Mouse (Mus musculus) thymus, postnatal 36 days (tissue): ENCODE results near the gene Myadml2.

Source experiments
- DNase-seq, 2 experiments: peaks; one replicate each; pipeline ENCODE4 v3.0.0; 2022; ENCODE audit warnings: mixed read lengths in 2 of 2

Myadml2 gene

DNA sequence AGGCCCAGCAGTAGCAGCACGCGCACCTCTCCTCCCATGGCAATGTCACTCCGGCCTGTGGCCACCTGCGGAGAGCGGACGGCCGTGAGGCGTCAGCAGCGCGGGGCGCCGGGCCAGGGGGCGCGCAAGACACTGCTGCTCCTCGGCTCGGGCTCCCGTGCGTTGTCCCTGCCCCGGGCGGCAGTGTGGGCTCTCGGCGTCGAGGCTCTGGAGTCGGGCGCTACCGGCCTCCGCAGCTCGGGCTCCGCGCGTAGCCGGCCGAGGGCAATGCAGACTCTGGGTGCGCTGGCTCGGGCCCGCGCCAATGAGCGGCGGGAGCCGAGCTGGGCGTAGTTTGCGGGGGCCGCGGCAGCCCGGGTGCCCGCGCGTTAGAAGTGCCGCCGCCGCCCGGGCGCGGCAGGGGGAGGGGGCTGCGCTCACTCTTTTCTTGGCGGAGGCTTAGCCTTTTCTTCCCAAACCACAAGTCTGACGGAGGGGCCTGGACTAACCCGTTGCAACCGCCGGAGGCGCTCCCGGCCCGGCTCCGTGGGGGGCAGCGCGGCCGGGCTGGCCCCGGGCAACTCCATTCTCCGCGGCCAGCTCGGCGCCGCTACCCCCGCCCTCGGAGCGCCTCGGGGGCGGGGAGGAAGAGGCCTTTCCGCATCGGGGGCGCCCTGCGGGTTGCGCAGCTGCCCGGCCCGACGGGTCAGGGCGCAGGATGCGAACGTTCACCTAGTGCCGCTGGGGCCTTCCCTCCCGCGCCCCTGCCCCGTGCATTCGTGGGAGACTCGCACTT lies 12.5 kb upstream of the Myadml2 start:
- peak; percentile 18 to 34 for DNase-seq

DNA sequence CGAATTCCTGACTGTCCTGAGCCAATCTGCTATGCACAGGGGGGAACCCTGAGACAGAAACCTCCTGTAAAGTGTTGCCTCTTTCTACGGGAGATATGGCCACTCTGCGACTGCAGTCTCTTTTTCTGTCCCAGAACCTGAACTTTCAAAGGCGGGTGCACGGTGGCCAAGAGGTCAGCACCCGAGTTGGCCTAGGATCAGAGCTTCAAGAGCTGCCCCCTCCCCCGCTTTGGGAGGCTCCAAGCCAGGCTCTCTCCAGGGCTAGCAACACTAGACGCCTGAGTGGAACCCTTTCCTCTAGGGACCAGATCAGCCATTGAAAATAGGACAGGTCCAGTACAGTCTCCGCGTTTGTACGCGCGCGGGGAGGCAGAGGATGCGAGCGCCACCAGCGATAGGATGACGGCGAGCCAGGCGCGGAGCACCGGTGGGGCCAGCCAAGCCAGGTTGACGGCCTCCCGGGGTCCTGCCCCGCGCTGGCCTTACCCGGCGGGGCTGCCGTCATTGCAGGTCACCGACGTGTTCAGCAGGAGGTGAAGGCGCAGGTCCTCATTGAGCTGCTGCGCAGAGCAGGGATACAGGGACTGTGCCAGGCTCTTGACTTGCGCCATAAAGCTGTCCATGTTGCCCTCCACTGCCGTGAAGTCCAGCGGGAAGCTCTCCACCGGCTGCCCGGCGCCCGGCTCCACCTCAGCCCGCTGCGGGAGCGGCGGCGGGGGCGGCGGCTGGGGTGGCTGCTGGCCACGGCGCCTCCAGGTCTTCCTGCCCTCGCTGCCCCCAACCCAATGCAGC lies 11.7 kb upstream of the Myadml2 start:
- DNase-seq: peak in 1 of 2 experiments; percentile 4

DNA sequence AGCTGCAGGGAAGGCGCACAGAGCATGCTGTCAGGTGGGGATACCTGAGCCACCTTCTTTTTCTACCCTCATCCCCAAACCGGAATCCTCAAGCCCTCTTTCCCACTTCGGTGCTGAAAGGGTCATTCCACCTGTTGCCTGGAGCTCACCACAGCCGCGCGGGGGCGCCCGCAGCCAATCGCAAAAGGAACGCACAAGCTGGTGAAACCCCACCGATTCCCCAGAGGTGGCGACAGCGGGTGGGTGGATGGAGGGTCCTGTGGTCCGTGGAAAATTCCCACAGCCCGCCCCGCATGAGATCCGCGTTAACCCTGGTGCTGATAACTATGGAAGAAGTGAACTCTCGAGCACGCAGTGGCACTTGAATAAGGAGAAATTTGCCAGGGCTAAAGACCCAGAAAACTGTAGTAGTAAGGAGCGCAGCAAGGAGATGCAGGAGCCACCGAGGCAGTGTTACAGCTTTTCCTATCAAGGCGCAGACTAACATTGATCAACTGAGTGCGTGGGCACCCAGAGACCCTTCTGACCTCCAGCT lies 11.0 kb upstream of the Myadml2 start:
- peak; percentile 84 to 86 for DNase-seq

DNA sequence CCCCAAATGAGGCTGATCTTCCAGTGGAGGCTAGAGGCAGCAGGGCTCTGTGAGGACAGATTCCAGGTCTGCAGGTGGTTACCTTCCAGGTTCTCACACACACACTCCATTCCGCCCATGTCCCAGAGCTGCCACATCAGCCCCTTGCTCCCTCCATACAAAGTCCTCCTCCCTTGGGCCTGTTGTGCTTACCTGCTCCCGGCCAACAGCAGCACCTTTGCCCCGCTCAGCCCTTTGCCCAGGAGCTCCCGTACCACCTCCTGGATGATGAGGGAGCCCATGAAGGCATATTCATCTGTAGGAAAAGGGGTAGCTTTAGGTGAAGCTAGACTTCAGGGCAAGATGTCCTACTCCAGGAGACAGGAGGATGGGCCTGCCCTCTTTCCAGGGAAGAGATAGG lies 9.3 kb upstream of the Myadml2 start:
- no peak for DNase-seq

DNA sequence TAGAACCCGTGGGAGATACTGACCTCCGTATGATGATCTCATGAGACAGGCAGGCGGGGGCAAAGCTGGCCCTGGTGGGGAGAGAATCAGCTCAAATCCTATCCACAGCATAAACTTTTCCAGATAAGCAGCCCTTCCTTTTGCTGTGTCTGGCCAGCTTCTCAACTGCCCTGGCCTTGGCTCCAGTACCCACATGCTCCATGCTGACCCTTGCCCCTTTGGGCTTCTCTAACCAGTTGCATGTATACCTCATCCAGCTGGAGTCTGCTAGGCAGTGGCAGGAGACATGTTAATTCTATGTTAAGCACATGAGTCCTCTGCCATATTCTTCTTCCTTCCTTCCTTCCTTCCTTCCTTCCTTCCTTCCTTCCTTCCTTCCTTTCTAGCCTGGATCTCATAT lies 6.8 kb upstream of the Myadml2 start:
- no peak for DNase-seq

DNA sequence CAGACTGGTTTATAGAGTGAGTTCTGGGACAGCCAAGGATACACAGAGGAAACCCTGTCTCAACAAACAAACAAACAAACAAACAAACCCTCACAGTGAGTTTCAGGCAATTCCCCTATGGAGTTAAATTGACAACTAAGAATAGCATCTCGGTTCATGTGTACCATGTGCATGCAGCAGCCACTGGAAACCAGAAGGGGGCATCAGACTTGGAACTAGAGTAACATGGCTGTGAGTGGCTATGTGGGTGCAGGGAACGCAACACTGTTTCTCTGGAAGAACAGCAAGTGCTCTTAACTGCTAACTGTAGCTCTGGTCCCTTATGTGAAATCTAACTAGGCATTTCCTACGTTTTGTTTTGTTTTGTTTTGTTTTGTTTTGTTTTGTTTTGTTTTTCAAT lies 3.9 kb upstream of the Myadml2 start:
- DNase-seq: no peak

DNA sequence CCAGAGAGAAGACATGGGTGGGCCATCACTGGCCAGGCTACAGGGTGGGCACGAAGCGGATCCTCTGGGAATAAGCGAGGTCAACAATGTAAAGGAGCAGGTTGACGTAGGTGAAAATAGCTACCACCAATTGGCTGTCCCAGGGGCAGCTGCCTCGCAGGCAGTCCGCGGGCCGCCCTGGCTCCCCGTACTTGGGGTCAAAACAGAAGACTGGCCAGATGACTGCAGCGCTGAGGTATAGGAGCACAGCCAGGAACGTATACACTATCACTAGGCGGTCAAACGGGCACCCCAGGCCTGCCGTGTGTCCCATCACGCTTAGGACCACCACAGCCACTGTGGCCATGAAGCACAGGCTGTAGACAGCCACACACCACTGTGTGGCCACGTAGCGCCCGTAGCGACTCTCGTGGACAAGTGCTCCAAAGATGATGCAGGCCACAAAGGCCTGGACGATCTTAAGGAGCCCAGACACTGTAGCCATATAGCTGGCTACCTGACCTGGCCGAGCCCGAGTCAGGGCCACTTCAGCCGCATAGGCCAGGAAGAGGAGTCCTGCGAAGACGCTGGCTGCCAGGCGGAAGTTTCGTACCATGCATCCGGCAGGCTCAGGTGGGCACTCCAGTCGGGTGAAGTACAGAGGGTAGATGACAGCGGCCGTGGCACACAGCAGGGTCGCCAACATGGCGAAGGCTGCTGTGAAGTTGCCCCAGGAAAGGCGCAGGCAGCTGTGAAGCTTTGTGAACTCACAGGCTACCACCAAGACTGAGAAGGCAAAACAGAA lies 719 bp downstream of the Myadml2 start:
- DNase-seq: no peak

DNA sequence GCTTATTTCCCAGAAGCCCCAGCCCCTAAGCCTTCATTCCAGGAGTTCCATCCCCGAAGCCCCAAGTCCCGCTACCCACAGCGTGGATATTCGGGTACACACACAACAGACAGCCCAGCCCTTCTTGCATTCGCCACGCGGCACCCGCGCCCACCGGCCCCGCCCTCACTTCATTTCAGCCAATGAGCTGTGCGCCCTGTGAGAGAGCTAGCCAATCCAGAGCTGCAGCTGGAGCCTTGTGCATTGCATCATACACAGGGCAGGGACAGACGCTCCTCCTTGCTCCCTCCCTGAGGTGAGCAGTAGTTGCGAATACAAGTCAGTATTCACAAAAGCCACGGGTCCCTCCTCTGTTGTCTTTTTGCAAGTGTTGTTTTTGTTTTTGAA lies 4.4 kb downstream of the Myadml2 start, which contains the start of gene Pycr1:
Gene Pycr1, minus strand, starts transcription at position 169 of the 387 bp plus-strand sequence.
- peak; percentile 94 for DNase-seq

DNA sequence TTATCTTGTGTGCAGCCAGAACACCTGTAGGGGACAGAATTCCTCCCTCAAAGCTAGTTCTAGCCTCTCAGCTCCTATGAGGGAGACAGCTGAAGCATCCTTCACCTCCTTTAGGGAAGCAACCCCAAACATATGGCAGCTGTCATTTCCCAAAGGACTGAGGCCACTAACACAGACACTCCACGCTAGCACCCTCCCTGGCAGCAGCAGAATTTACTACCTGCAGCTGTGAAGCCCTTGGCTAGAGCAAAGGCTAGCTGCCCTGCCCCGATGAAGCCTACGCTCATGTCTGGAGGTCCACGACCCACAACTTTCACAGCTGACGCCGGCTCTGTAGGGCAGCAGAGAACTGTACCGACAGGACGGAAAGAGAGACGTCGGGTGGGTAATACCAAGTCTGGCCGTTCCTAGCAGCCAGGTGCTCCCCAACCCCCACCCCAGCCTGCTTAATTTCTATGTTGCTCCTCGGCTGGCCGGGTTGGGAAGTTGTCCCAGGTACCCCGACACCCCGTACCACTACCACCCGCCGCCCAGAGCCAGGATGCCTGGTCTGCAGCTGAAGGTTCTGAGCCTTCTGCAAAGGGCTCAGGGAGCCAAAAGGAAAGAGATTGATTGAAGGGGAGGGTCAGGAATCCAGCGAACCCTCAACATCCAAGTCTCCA lies 4.9 kb downstream of the Myadml2 start:
- DNase-seq: peak in 1 of 2 experiments; percentile 47

DNA sequence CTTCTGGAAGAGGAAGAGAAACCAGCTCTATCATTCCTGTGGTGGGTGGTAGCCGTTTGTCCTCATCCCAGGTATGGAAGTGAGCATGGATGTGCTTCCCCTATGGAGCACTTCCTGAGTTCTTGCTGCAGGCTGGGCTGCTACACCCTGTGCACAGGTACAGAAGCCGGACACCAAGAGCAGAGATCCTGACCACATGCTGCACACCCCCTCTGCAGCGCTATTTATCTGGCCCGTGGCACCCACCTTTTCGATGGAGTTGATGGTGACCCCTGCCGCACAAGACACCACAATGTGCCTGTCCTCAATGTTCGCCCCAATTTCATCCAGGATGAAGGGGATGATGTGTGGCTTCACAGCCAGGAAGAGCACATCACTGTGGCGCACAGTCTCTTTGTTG lies 6.1 kb downstream of the Myadml2 start:
- DNase-seq: no peak

DNA sequence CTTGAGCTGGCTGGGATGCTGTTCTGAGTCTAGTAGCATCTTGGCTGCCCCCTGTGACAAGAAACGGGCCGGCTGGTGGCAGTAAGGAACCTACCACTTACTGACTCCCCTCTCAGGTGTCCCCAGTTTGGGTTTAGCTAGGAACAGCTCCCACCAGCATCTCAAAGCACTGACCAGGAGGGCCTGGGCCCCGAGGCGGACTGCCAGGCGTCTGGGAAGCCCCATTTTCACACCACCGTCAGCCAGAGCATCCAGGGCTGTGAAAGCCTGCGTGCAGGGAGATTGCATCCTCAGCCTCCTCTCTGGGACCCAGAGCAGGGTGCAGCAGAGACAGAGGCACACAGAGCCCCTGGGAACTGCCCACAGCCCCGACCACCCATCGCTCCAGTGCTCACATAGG lies 6.7 kb downstream of the Myadml2 start:
- DNase-seq: no peak

DNA sequence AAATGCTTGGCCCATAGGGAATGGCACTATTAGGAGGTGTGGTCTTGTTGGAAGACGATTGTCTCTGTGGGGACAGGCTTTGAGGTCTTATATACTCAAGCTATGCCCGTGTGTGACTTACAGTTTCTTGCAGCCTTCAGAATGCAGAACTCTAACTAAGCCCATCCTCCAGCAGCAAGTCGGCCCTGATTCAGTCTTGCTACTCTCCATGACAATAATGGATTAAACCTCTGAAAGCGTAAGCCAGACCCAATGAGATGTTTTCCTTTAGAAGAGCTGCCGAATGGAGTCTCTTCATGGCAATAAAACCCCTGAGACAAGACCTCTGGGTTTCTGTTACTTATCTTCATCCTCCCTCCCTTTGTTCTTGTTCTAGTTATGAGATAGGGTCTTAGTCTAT lies 13.1 kb downstream of the Myadml2 start:
- no peak for DNase-seq

DNA sequence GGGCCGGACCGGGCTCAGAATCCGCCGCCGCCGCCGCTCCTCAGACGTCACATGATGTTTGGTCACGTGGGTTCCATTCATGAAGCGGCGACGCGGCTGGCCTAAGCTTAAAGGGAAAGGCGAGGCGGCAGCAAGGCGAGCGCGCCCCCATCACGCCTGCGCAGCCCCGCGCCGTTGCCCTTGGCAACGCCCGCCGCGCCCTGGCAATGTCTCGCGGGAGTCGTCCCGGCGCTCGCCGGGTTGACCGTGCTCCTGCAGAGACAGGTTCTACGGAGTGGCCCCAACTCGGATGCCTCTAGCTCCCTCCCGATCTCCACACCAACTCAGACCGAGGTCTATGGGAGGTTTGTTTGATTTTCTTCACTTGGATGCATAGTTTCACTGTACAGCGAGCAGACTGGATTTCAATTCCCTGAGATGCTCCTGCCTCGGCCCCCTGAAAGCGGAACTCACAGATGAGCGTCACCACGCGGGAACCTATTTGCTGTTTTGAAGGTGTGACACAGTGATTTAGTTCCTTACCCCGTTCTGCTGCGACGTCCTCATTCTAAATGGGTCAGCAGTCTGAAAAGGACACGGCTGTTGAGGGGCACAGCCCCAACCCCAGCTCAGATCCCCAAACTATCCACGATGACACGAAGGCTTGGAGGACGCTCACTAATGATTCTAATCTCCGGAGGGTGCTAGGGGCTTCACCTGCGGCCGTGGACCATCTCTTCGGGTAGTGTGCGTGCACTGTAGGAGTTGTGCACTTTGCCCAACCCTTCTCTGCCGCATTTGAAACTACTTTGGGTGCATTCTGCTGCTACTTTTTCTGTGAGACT lies 14.2 kb downstream of the Myadml2 start, which contains the start of gene Mafg:
Gene Mafg, minus strand, starts transcription at position 81 of the 824 bp plus-strand sequence.
- peak; percentile 82 to 90 for DNase-seq

DNA sequence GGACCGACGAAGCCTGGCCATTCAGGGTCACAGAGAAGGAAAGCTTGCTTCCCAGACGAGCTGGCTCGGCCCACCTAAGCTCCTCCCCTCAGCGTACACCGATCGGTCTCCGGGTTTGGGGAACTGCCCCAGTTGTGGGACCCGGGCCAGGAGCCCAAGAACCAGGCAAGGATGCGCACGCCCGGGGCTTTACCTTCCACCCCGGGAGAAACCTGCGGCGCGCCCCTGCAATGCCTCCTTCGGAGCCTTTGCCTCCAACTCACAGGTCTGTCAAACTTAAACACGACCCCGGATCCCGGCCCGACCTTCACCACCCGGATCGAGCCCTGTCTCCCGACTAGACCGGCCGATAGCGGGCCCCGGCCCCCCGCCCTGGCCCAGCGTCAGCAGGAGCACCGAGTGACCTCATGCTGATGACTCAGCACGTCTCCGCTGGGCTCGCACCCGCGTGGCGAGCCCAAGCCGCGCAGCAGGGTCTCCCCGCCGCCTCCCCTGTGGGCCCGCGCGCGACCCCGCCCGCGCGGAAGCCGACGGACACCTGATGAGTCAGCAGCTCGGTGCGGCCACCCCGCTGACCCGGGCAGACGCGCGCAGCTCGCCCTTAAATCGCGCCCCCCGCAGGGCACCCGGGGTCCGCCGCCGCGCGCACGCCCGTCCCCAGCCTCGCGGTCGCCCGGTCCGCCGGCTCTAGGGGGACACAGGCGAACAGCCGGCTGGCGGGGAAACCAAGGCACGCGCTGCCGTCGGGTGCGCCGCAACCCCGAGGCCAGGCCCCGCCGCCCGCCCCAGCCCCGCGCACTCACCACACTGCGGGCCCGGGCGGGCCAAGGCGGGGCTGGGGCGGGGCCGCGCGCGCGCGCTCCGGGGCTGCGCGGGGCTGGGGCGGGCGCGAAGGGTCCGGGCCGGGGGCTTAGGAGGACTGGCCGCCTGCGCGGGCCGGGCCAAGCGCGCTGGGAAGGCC lies 15.1 kb downstream of the Myadml2 start:
- peak; percentile 40 to 65 for DNase-seq

DNA sequence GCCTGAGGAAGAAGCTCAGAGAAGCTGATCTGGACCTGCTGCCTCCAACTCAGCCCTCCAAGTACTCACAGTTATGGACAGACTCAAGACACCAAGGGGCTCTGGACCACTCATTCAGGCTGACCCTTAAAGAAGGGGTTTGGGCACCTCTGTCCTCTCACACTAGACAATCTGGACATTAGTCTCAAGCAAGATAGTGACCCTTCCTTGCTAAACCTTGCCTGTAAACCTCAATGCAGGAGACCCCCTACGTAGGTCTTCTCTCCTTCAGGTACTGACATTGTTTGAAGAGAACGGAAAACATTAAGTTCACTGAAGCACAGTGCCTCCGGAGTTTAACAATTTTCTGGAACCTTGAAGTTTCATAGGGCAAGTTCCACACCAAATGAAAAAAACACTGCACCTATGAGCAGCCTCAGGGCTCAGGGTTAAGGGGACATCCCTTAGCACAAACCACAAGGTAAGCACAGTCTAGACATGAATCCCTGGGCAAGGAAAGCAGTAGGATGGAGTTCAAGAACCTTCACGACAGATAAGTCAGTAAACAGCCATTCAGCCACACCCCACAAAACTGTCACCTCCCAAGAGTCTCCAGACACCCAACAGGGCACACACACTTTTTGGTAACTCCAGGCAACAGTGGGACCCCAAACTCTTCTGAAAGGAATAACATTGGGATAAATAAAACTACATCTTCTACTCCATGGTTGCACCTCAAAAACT lies 16.1 kb downstream of the Myadml2 start:
- DNase-seq: no peak

DNA sequence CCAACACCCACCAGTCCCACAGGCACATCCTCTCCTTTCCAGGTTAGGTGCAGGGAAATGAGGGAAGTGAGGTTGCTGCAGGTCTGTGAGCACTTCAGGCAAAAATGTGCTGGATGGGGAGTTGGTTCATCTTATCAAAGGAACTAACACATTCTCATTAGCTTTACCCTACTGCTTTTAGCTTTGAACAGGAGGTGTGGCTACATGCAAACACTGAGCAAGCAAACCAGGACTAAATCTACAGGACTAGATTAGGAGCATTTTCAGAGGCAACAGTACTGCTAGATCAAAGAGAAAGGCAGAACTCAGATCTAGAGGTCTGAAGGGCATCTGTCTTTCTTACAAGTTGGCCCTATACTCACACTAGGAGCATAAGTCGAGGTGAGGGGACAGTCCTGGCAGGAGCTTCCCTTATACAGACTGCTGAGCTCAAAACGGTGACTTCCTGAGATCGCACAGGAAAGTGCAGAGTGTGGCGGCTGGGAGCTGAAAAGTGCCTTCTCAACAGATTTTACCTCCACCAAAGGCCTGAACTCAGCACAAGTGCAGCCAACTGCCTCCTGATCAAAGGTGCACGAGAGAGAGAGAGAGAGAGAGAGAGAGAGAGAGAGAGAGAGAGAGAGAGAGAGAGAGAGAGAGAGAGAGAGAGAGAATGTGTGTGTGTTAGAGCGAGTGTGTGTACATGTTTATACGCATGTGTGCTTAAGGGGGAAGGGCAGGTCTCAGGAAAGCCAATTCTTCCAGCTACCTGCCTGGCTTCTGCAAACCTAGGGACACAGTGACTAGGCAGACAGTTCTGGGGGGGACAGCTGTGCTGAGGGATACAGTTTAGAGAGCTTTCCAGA lies 16.9 kb downstream of the Myadml2 start:
- peak; percentile 33 to 45 for DNase-seq

DNA sequence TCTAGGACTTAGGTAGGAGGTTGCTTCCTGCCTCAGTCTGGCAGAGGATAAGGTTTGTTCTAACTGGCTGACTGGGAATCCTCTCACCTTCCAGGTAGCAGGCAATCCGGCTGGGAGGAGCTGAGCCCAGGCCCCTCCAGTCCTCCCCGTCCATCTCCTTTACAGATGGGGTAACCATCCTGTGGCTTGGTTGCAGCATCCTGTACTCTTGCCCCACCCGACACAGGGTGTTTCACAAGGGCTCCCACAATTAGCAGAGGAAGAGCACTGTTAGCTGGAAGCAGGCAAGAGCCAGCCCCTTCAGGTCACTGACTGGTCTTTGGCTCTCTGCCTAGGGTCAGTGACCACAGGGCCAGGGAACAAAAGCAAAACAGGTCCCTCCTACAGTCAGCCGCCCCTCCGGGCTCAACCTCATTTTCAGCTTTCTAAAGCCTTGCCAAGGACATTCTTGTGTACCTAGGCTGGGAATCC lies 17.5 kb downstream of the Myadml2 start:
- DNase-seq: no peak

DNA sequence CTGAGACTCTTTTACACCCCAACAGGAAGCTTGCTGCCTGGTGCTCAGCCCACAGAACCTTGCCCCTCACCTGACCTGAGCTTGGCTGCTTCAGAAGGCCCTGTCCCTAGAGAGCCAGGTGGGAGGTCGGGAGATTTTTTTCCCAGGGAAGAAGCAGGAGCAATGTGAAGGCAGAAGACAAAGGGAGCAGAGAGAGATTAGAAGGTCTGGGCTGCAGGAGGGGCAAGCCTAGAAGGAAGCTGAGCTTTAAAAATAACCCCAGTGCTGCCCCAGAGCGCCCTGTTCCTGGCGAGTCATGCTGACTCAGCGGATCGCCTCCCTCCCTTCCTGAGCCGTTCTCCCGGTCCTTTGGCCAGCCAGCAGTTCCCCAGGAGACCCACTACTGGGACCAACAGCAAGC lies 18.0 kb downstream of the Myadml2 start:
- DNase-seq: peak in 1 of 2 experiments; percentile 47
